Mouse (Mus musculus): Measurements from ENCODE around the gene Prkce. TPM values are rescaled to one million over a fixed set of nuclear protein-coding genes. Genes with fewer than 3 reads are reported as not detected.

Gene Prkce
- polyA plus RNA-seq, 1 experiment, result 1.9 TPM

GRCm38 (mm10) chr17:86228850-86229249, 61.3 kb downstream of the Prkce start:
- no peak overlapping the region for H3K4me2 ChIP-seq (ENCODE audit: low read depth)
- TF ChIP-seq USF1 (IDR thresholded peaks at IDR 0.05; ENCODE audit: low read depth), result no peak
- TF ChIP-seq TCF3 (IDR thresholded peaks at IDR 0.05; ENCODE audit: insufficient read length, low read depth), result no peak
- no peak for TF ChIP-seq MAX (IDR thresholded peaks at IDR 0.05; ENCODE audit: low read depth)
- TF ChIP-seq CEBPB (IDR thresholded peaks at IDR 0.05; ENCODE audit: insufficient read depth, poor library complexity, severe bottlenecking), result no peak
- no peak for TF ChIP-seq REST (IDR thresholded peaks at IDR 0.05; ENCODE audit: insufficient read depth, insufficient read length)
- no peaks in the 10 kb centered on the region for H3K79me2 ChIP-seq (ENCODE audit: control insufficient read depth, insufficient read depth)
- no peak overlapping the region for H3ac ChIP-seq (ENCODE audit: control insufficient read depth, insufficient read length)
- H3K4me3 ChIP-seq, result no peak overlapping the region
- H3K36me3 ChIP-seq (ENCODE audit: control insufficient read depth, insufficient read depth), result no peaks in the 10 kb centered on the region
- no peaks in the 10 kb centered on the region for H3K27me3 ChIP-seq (ENCODE audit: control insufficient read depth, insufficient read depth, insufficient read length)

GRCm38 (mm10) chr17:86230141-86230633, 62.6 kb downstream of the Prkce start:
- Histone ChIP-seq H3K36me3 (ENCODE audit: control insufficient read depth, insufficient read depth) (no peaks in the 10 kb centered on the region), H3K79me2 (ENCODE audit: control insufficient read depth, insufficient read depth) (no peaks in the 10 kb centered on the region), H3K4me3 (no peak overlapping the region), H3K27me3 (ENCODE audit: control insufficient read depth, insufficient read depth, insufficient read length) (no peaks in the 10 kb centered on the region), H3K4me2 (ENCODE audit: low read depth) (no peak overlapping the region), H3ac (ENCODE audit: control insufficient read depth, insufficient read length) (no peak overlapping the region)
- TF ChIP-seq POLR2A (IDR thresholded peaks at IDR 0.05; ENCODE audit: insufficient read length, low read depth), result no peak

GRCm38 (mm10) chr17:86231741-86232179, 64.2 kb downstream of the Prkce start:
- Histone ChIP-seq H3K4me2 (ENCODE audit: low read depth) (no peak overlapping the region), H3ac (ENCODE audit: control insufficient read depth, insufficient read length) (no peak overlapping the region), H3K27me3 (ENCODE audit: control insufficient read depth, insufficient read depth, insufficient read length) (no peaks in the 10 kb centered on the region), H3K79me2 (ENCODE audit: control insufficient read depth, insufficient read depth) (no peaks in the 10 kb centered on the region), H3K4me3 (no peak overlapping the region), H3K36me3 (ENCODE audit: control insufficient read depth, insufficient read depth) (no peaks in the 10 kb centered on the region)
- TF ChIP-seq POLR2AphosphoS2 (IDR thresholded peaks at IDR 0.05; ENCODE audit: insufficient read length, low read depth) (no peak), POLR2A (IDR thresholded peaks at IDR 0.05; ENCODE audit: insufficient read length, low read depth) (no peak), TCF12 (IDR thresholded peaks at IDR 0.05; ENCODE audit: insufficient read depth, poor library complexity, severe bottlenecking) (no peak), CEBPB (IDR thresholded peaks at IDR 0.05; ENCODE audit: insufficient read depth, poor library complexity, severe bottlenecking) (no peak), REST (IDR thresholded peaks at IDR 0.05; ENCODE audit: insufficient read depth, insufficient read length) (no peak), E2F4 (IDR thresholded peaks at IDR 0.05; ENCODE audit: insufficient read depth) (no peak), SRF (IDR thresholded peaks at IDR 0.05; ENCODE audit: control insufficient read depth, insufficient read length, low read depth) (no peak), MAX (IDR thresholded peaks at IDR 0.05; ENCODE audit: low read depth) (no peak), MYOG (IDR thresholded peaks at IDR 0.05; ENCODE audit: control insufficient read depth in 1 of 3, insufficient read depth in 1 of 3, insufficient read length in 2 of 3, low read depth in 2 of 3) (no peak), MYOD1 (IDR thresholded peaks at IDR 0.05; ENCODE audit: control insufficient read depth in 1 of 3, insufficient read length in 2 of 3, low read depth in 2 of 3) (no peak), TCF3 (IDR thresholded peaks at IDR 0.05; ENCODE audit: insufficient read length, low read depth) (no peak), USF1 (IDR thresholded peaks at IDR 0.05; ENCODE audit: low read depth) (no peak)

GRCm38 (mm10) chr17:86232248-86232647, 64.7 kb downstream of the Prkce start:
- TF ChIP-seq E2F4 (IDR thresholded peaks at IDR 0.05; ENCODE audit: insufficient read depth), result no peak
- no peak for TF ChIP-seq TCF12 (IDR thresholded peaks at IDR 0.05; ENCODE audit: insufficient read depth, poor library complexity, severe bottlenecking)
- no peak for TF ChIP-seq TCF3 (IDR thresholded peaks at IDR 0.05; ENCODE audit: insufficient read length, low read depth)
- TF ChIP-seq CEBPB (IDR thresholded peaks at IDR 0.05; ENCODE audit: insufficient read depth, poor library complexity, severe bottlenecking), result no peak
- no peak for TF ChIP-seq MYOG (IDR thresholded peaks at IDR 0.05; ENCODE audit: control insufficient read depth in 1 of 3, insufficient read depth in 1 of 3, insufficient read length in 2 of 3, low read depth in 2 of 3)
- no peak for TF ChIP-seq USF1 (IDR thresholded peaks at IDR 0.05; ENCODE audit: low read depth)
- no peak for TF ChIP-seq MYOD1 (IDR thresholded peaks at IDR 0.05; ENCODE audit: control insufficient read depth in 1 of 3, insufficient read length in 2 of 3, low read depth in 2 of 3)
- no peak for TF ChIP-seq POLR2A (IDR thresholded peaks at IDR 0.05; ENCODE audit: insufficient read length, low read depth)
- TF ChIP-seq MAX (IDR thresholded peaks at IDR 0.05; ENCODE audit: low read depth), result no peak
- no peak for TF ChIP-seq SRF (IDR thresholded peaks at IDR 0.05; ENCODE audit: control insufficient read depth, insufficient read length, low read depth)
- no peak for TF ChIP-seq POLR2AphosphoS2 (IDR thresholded peaks at IDR 0.05; ENCODE audit: insufficient read length, low read depth)
- TF ChIP-seq REST (IDR thresholded peaks at IDR 0.05; ENCODE audit: insufficient read depth, insufficient read length), result no peak
- Histone ChIP-seq H3K27me3 (ENCODE audit: control insufficient read depth, insufficient read depth, insufficient read length) (no peaks in the 10 kb centered on the region), H3K4me2 (ENCODE audit: low read depth) (no peak overlapping the region), H3K79me2 (ENCODE audit: control insufficient read depth, insufficient read depth) (no peaks in the 10 kb centered on the region), H3K36me3 (ENCODE audit: control insufficient read depth, insufficient read depth) (no peaks in the 10 kb centered on the region), H3K4me3 (no peak overlapping the region), H3ac (ENCODE audit: control insufficient read depth, insufficient read length) (no peak overlapping the region)

GRCm38 (mm10) chr17:86234587-86235150, 67.1 kb downstream of the Prkce start:
- Histone ChIP-seq H3K4me2 (ENCODE audit: low read depth) (no peak overlapping the region), H3K79me2 (ENCODE audit: control insufficient read depth, insufficient read depth) (no peaks in the 10 kb centered on the region), H3K4me3 (no peak overlapping the region), H3ac (ENCODE audit: control insufficient read depth, insufficient read length) (no peak overlapping the region), H3K27me3 (ENCODE audit: control insufficient read depth, insufficient read depth, insufficient read length) (no peaks in the 10 kb centered on the region), H3K36me3 (ENCODE audit: control insufficient read depth, insufficient read depth) (no peaks in the 10 kb centered on the region)
- TF ChIP-seq MYOG (IDR thresholded peaks at IDR 0.05; ENCODE audit: control insufficient read depth in 1 of 3, insufficient read depth in 1 of 3, insufficient read length in 2 of 3, low read depth in 2 of 3) (no peak), REST (IDR thresholded peaks at IDR 0.05; ENCODE audit: insufficient read depth, insufficient read length) (no peak), E2F4 (IDR thresholded peaks at IDR 0.05; ENCODE audit: insufficient read depth) (no peak), CEBPB (IDR thresholded peaks at IDR 0.05; ENCODE audit: insufficient read depth, poor library complexity, severe bottlenecking) (no peak), POLR2AphosphoS2 (IDR thresholded peaks at IDR 0.05; ENCODE audit: insufficient read length, low read depth) (no peak), MAX (IDR thresholded peaks at IDR 0.05; ENCODE audit: low read depth) (no peak), SRF (IDR thresholded peaks at IDR 0.05; ENCODE audit: control insufficient read depth, insufficient read length, low read depth) (no peak)
